In the genomic region with DNA sequence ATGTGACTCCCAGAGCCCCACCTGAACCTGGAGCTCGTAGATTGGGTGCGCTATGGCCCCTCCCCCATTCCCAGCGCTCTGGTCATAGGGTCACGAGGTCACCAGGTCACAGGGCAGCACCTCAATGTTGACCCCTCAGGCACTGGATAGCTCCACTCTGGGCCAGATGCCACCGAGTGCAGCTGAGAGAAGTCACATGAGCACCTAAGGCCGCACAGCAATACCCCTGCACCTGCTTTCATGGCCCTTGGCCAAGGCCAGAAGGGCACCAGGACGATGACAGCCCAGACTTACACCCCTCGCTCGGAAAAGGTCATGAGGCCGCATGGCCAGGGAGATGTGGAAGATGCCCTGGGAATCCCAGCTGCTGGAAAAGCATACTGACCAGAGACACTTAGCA, we compare ENCODE assay signal across 7 mouse cellular contexts. TPM values are rescaled to one million over a fixed set of nuclear protein-coding genes. Genes with fewer than 3 reads are reported as not detected.
DNase-seq lines count a peak whose midpoint lies in the region; ATAC-seq and TF ChIP-seq lines count a peak whose summit lies in the region.

No protein-coding gene starts in this region.

- WGBS in forebrain, embryonic 16.5 days: 30% methylated on average over 10 of the region's 10 CpGs
- 19% methylated on average over 10 of the region's 10 CpGs for WGBS in stomach, embryonic 15.5 days

- no peak for ATAC-seq in forebrain, embryonic 16.5 days
- no peak for ATAC-seq in stomach, embryonic 15.5 days (ENCODE audit: insufficient read depth, low FRiP score, low read depth)
- ATAC-seq in activated CD4-positive, CD25-positive, alpha-beta regulatory T cell, adult 4 months: no peak

- H3K27ac ChIP-seq in layer of hippocampus, adult 2 months: peak overlapping the region; percentile 39; the same call in 1 of the 2 replicates
- H3K27ac ChIP-seq in forebrain, embryonic 16.5 days (ENCODE audit: low read length): peak overlapping the region; percentile 97
- H3K27ac ChIP-seq in stomach, embryonic 15.5 days: no peak overlapping the region

- no peaks in the 10 kb centered on the region for H3K9me3 ChIP-seq in forebrain, embryonic 16.5 days (ENCODE audit: control insufficient read depth, low read length)
- no peaks in the 10 kb centered on the region for H3K9me3 ChIP-seq in stomach, embryonic 15.5 days

- no peaks in the 10 kb centered on the region; the same call in 1 of the 2 replicates for H3K36me3 ChIP-seq in forebrain, embryonic 16.5 days (ENCODE audit: control insufficient read depth, insufficient read depth)
- H3K36me3 ChIP-seq in stomach, embryonic 15.5 days: no peaks in the 10 kb centered on the region

- no peak for DNase-seq in layer of hippocampus, adult 2 months (ENCODE audit: low spot score in 2 of 2)
- DNase-seq in layer of hippocampus, adult 9-10 months (ENCODE audit: low spot score): no peak
- peak; percentile 55 for DNase-seq in liver
- no peak for DNase-seq in left cerebral cortex, adult 11 months (ENCODE audit: low spot score)

- peak overlapping the region; percentile 23 for H3K4me3 ChIP-seq in layer of hippocampus, adult 2 months
- peak overlapping the region; percentile 28 for H3K4me3 ChIP-seq in forebrain, embryonic 16.5 days (replicated peaks; ENCODE audit: low read length)
- H3K4me3 ChIP-seq in stomach, embryonic 15.5 days (replicated peaks): peak overlapping the region; percentile 32

- peaks cover 81% of the 10 kb centered on the region for H3K4me1 ChIP-seq in forebrain, embryonic 16.5 days (replicated peaks; ENCODE audit: control insufficient read depth, insufficient read depth, low read length)
- peaks cover 85% of the 10 kb centered on the region for H3K4me1 ChIP-seq in stomach, embryonic 15.5 days

- no peaks in the 10 kb centered on the region for H3K27me3 ChIP-seq in forebrain, embryonic 16.5 days (replicated peaks; ENCODE audit: control insufficient read depth, insufficient read depth, low read length)
- H3K27me3 ChIP-seq in stomach, embryonic 15.5 days (replicated peaks): peaks cover 23% of the 10 kb centered on the region

- peak overlapping the region; percentile 48 for H3K9ac ChIP-seq in forebrain, embryonic 16.5 days (replicated peaks; ENCODE audit: low read depth, low read length)
- no peak overlapping the region for H3K9ac ChIP-seq in stomach, embryonic 15.5 days

- H3K4me2 ChIP-seq in forebrain, embryonic 16.5 days (ENCODE audit: low read length): peak overlapping the region; percentile 57
- peak overlapping the region; percentile 58 for H3K4me2 ChIP-seq in stomach, embryonic 15.5 days

- no peak for TF ChIP-seq CTCF in layer of hippocampus, adult 2 months (conservative IDR thresholded peaks at IDR 0.05)

RNA-seq across cellular contexts. Expression of a gene that starts 5.7 kb away (rescaled TPM):
- total RNA-seq in layer of hippocampus, adult 2 months (2021): 100 to 1,000 TPM; 666 to 670 TPM
- polyA plus RNA-seq in forebrain, embryonic 16.5 days (2015; fragmentation: Nextera tagmentation; extraction: Ambion mirVana): 359 and 391 TPM in 2 replicates
- 71.8 and 81.2 TPM in 2 replicates for polyA plus RNA-seq in stomach, embryonic 15.5 days (2015; fragmentation: Nextera tagmentation; extraction: Ambion mirVana)
- polyA plus RNA-seq in activated CD4-positive, CD25-positive, alpha-beta regulatory T cell, adult 4 months (2017; shearing (Covaris generic)): 1 to 10 TPM; 6.5 to 8.6 TPM

RNA-seq across cellular contexts. Expression of a gene that starts 41.7 kb away (rescaled TPM):
- total RNA-seq in layer of hippocampus, adult 2 months (2021): not detected
- 0.21 TPM in 1 of 2 replicates, not detected in the other for polyA plus RNA-seq in forebrain, embryonic 16.5 days (2015; fragmentation: Nextera tagmentation; extraction: Ambion mirVana)
- polyA plus RNA-seq in stomach, embryonic 15.5 days (2015; fragmentation: Nextera tagmentation; extraction: Ambion mirVana): not detected in 2 replicates
- not detected for polyA plus RNA-seq in activated CD4-positive, CD25-positive, alpha-beta regulatory T cell, adult 4 months (2017; shearing (Covaris generic))
